Mouse (Mus musculus) neural tube, embryonic 12.5 days (tissue): ENCODE results near the gene Nol3. TPM values are rescaled to one million over a fixed set of nuclear protein-coding genes. Genes with fewer than 3 reads are reported as not detected.

Source experiments
- ATAC-seq: fragments of 200-750 bp; cut with Nextera tagmentation; 2 replicates; pipeline ENCODE4 v1.8.0; 2017; ENCODE audit warnings: low read depth, mild to moderate bottlenecking, moderate TSS enrichment, moderate library complexity; ENCODE audit not compliant: low FRiP score
- H3K27ac ChIP-seq: fragments of 300-500 bp; sonication (generic); 2 replicates; pipeline ENCODE4 v1.5.1; 2016
- H3K27me3 ChIP-seq: fragments of 300-500 bp; sonication (generic); replicated peaks from 2 replicates; pipeline ENCODE4 v1.6.1; 2016; ENCODE audit warnings: mild to moderate bottlenecking
- H3K36me3 ChIP-seq: fragments of 300-500 bp; sonication (generic); 2 replicates; pipeline ENCODE4 v1.6.1; 2016; ENCODE audit warnings: mild to moderate bottlenecking
- H3K4me1 ChIP-seq: fragments of 300-500 bp; sonication (generic); 2 replicates; pipeline ENCODE4 v1.6.1; 2016
- H3K4me2 ChIP-seq: fragments of 300-500 bp; sonication (generic); replicated peaks from 2 replicates; pipeline ENCODE4 v1.6.1; 2016; ENCODE audit warnings: mild to moderate bottlenecking
- H3K4me3 ChIP-seq: fragments of 300-500 bp; sonication (generic); 2 replicates; pipeline ENCODE4 v1.5.1; 2016
- H3K9ac ChIP-seq: fragments of 300-500 bp; sonication (generic); 2 replicates; pipeline ENCODE4 v1.6.1; 2016; ENCODE audit warnings: mild to moderate bottlenecking
- H3K9me3 ChIP-seq: fragments of 300-500 bp; sonication (generic); 2 replicates; pipeline ENCODE4 v1.6.1; 2016; ENCODE audit warnings: mild to moderate bottlenecking
- WGBS: fragments of 180-500 bp; shearing (Covaris S2); methylation state at CpG from one replicate; pipeline ENCODE4 v1.1.7; 2016; 5-methylcytosine and 5-hydroxymethylcytosine counted together
- polyA plus RNA-seq: library from polyadenylated mRNA; unstranded; fragments of >200 nt; fragmentation: Nextera tagmentation; extraction: Ambion mirVana; gene quantifications from 2 replicates; pipeline ENCODE4 v1.2.1, GENCODE M21; 2016

Gene Nol3
- polyA plus RNA-seq, 1 experiment from 2014 or later = 4.3 TPM

DNA sequence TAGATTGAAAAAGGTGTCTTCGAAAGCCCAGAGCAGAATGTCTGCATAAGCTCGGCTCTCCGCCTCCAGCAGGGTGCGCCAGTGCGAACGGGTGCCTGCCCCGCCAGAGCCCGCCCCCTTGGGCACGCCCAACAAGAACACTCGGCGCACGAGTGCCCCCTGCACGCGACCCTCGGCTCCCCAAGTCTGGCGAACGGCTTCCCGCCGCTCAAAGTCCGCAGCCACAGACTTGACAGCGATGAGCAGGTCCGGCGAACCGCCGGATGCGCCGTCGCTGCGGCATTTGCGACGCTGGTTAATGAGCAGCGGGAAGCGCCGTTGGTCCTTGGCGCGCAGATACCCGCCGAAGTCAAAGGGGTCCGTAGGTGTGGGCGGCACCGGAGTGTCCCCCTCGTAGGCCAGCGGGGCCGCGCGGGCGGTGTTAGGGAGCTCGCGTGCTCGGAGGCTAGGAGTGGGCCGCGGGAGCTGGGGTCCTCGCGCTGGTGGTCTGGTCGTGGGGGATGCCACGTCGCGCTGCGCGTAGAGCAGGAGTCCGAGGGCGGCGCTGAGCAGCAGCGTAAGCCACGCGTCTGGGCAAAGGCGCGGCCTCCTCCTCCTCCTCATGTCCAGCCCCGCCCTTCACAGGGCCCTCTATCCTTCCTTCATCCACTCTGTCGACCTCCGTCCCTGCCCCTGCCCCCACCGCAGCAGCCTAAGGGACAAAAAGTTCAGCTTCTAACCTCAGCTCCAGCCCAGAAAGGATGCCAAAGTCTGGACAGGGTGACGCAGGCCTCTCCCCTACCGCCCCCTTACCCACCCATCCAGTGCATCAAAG lies 21.6 kb upstream of the Nol3 start:
- peaks cover 45% of the 10 kb centered on the region for H3K27me3 ChIP-seq
- WGBS = under 1% methylated on average over 74 of the region's 74 CpGs
- no peak overlapping the region for H3K27ac ChIP-seq

DNA sequence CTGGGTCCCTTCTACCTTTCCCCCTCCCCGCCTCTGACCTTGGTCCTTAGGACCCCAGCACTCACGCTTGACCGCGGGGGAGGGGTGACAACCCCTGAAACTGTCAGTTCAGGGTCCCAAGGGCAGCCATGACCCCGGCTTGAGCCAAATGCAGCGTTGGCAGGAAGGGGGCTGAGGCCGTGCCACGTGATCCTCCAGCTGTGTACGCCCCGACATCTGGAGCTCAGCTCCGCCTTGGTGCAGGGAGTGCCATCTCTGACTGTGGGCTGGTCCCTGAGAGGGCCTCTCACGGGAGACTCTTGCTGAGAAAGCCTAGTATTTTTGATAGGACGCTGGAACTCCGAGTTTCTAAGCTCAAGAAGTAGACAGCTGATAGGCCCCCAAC lies 21.0 kb upstream of the Nol3 start, which contains the start of gene B3gnt9:
B3gnt9 (minus strand) TSS at position 188 of the 385 bp plus-strand sequence.
- Histone ChIP-seq H3K9me3 (no peaks in the 10 kb centered on the region), H3K9ac (peak within 1 kb of the TSS; percentile 64), H3K4me3 (peak within 1 kb of the TSS; percentile 56), H3K27me3 (peaks cover 51% of the 10 kb centered on the region), H3K4me2 (peak within 1 kb of the TSS; percentile 99), H3K27ac (no peak within 1 kb of the TSS), H3K36me3 (peaks cover 25% of the 10 kb centered on the region), H3K4me1 (peaks cover 24% of the 10 kb centered on the region)
- ATAC-seq = no peak; the same call in 1 of the 2 replicates
- WGBS = 2% methylated on average over 14 of the region's 14 CpGs

More for the DNA sequence above, 21.6 kb upstream of the Nol3 start:
- H3K36me3 ChIP-seq = peaks cover 31% of the 10 kb centered on the region
- no peaks in the 10 kb centered on the region for H3K9me3 ChIP-seq
- H3K9ac ChIP-seq = peak overlapping the region; percentile 64
- peak; percentile 75 for ATAC-seq
- H3K4me1 ChIP-seq = peaks cover 19% of the 10 kb centered on the region
- peak overlapping the region; percentile 99 for H3K4me2 ChIP-seq
- peak overlapping the region; percentile 56 for H3K4me3 ChIP-seq

DNA sequence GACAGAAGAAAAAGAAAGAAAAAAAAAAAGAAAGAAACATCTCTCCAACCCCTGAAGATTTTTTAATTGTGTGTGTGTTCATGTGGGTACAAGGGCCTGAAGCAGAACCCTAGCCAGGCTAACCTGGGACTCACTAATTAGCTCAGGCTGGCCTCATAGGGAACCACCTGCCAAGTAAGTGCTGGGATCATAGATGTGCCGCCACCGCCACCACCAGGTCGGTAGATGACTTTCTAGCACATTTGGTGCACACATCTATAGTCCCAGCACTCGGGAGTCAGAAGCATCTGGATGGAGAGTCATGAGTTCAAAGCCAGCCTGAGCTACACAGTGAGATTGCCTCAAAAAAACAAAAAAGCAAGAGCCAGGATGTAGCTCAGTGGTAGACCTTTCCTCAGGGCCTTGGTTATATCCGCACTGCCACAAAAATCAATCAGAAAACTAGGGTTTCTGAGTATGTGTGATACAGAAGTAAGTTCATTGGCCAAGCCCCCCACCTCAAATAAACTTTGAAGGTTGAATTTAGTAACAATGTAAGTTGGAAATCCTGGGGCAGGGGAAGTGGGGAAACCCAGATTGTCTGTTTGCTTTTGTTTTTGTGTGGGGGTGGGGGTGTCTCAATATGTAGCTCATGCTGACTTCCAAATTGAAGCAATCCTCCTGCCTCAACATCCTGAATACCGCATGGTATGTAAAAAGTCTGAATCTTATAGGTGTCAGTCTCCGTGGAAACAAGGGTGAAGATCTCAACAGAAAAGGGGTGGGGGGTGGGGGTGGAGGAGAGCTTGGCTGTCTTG lies 18.4 kb upstream of the Nol3 start:
- Histone ChIP-seq H3K4me1 (peaks cover 24% of the 10 kb centered on the region), H3K27ac (no peak overlapping the region), H3K27me3 (peaks cover 69% of the 10 kb centered on the region), H3K9me3 (no peaks in the 10 kb centered on the region; the same call in 1 of the 2 replicates), H3K9ac (no peak overlapping the region), H3K36me3 (no peaks in the 10 kb centered on the region), H3K4me2 (no peak overlapping the region), H3K4me3 (no peak overlapping the region)
- 66% methylated on average over 7 of the region's 7 CpGs for WGBS
- ATAC-seq = no peak

DNA sequence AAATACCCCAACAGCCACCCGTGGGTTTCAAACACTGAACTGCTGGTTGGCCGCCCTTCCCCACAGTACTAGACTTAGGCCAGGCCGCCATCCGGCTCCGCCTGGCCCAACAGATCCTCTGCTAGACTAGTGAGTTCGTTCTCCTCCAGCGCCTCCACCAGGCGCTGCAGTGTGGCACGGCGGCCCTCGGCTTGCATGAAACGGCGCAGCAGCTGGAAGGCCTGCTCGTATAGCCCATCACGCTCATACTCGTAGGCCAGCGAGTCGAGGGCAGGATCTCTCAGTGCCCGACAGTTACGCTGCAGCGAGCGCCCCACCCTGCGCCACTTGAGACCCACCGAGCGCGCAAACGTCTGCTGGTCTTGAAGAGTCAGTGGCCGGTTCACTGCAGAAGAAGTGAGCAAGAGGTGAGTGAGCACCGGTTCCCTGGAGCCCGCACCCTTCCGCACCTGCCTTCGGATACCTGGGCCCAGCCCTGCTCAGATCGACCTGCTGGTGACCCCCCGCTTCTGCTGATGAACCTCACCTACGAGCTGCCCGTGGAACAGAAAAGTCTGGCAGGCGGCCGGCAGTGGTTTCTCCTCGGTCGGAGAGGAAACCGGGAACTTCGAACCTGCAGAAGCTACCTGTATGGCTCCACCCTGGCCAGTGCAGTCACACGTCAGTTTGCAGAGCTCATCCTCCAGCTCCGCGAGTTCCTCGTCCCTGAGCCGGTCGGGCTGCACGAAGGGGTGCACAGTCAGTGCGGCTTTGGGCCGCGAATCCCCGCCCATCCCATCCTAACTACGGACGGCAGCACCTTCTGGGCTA lies 16.8 kb upstream of the Nol3 start:
- Histone ChIP-seq H3K36me3 (no peaks in the 10 kb centered on the region), H3K4me2 (peak overlapping the region; percentile 73), H3K27me3 (peaks cover 84% of the 10 kb centered on the region), H3K4me1 (peaks cover 29% of the 10 kb centered on the region), H3K9ac (peak overlapping the region; percentile 47; the same call in 1 of the 2 replicates), H3K4me3 (peak overlapping the region; percentile 33), H3K27ac (no peak overlapping the region), H3K9me3 (no peaks in the 10 kb centered on the region; the same call in 1 of the 2 replicates)
- 2% methylated on average over 55 of the region's 55 CpGs for WGBS
- peak; percentile 45 for ATAC-seq

DNA sequence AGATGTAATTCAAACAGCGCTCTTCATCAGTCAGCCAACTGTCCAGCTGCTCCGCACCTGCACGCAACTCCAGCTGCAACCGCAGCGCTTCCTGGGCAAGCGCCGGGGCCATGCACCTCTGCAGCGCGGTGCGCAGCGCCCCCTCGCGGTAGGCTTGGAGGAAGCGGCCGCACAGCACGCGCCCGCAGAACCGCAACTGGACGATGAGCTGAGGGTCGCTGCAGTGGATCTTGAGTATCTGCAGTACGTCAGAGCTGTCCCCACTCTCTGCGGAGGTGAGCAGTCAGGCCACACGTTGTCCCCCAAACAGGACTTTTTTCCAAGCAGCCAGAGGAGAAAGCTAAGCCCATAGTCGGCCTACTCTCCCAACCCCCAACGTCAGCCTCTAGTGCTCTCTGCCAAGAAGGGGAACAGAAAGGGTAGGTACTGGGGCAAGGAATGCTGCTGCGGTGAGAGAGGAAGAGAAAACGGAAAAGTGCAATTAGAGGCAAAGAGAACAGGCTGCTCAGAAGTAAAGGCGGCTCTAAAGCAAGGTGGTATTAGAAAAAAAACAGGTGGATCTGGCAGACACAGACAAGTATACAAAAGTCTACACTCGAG lies 16.1 kb upstream of the Nol3 start:
- Histone ChIP-seq H3K9me3 (no peaks in the 10 kb centered on the region; the same call in 1 of the 2 replicates), H3K4me3 (peak overlapping the region; percentile 33), H3K36me3 (no peaks in the 10 kb centered on the region), H3K4me2 (peak overlapping the region; percentile 73), H3K9ac (peak overlapping the region; percentile 47; the same call in 1 of the 2 replicates), H3K27me3 (peaks cover 88% of the 10 kb centered on the region), H3K27ac (no peak overlapping the region), H3K4me1 (peaks cover 25% of the 10 kb centered on the region)
- ATAC-seq = peak; percentile 63
- 5% methylated on average over 30 of the region's 30 CpGs for WGBS

DNA sequence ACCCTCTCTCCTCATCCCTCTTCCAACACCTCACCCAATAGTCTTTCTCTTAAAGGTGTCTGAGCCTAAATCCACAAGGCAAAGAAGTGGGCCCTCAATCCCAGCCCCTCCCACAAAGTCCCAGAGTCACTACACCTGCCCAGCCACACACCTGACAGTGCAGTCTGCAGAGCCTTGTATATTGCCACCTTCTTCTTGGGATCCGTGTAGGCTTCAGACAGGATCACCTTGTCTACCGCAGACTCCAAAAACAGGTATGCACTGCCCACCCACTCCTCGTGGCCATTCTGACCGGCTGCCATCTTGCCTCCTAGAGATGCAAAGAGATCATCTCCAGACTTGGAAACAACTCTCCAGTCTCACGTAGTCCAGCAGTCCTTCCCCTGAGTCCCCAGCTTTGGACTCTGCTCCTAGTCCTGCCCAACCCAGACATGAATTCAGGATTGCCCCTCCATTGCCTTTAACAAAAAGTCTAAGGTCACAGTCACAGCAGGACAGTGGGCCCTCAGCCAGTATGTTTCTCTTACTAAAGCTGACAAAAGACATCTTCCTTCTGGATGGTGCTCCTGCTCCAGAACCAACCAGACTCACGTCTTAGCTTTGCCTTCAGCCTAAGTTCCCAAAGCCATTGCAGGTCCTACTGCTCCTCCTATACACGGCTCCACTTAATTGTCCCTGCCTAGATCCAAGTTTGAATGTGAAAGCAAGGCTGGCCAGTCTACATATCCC lies 15.4 kb upstream of the Nol3 start:
- Histone ChIP-seq H3K36me3 (no peaks in the 10 kb centered on the region), H3K27ac (no peak overlapping the region), H3K9ac (no peak overlapping the region), H3K27me3 (peaks cover 88% of the 10 kb centered on the region), H3K4me3 (no peak overlapping the region), H3K9me3 (no peaks in the 10 kb centered on the region; the same call in 1 of the 2 replicates), H3K4me2 (no peak overlapping the region), H3K4me1 (peaks cover 20% of the 10 kb centered on the region)
- ATAC-seq = no peak
- WGBS = 63% methylated on average over 7 of the region's 7 CpGs

DNA sequence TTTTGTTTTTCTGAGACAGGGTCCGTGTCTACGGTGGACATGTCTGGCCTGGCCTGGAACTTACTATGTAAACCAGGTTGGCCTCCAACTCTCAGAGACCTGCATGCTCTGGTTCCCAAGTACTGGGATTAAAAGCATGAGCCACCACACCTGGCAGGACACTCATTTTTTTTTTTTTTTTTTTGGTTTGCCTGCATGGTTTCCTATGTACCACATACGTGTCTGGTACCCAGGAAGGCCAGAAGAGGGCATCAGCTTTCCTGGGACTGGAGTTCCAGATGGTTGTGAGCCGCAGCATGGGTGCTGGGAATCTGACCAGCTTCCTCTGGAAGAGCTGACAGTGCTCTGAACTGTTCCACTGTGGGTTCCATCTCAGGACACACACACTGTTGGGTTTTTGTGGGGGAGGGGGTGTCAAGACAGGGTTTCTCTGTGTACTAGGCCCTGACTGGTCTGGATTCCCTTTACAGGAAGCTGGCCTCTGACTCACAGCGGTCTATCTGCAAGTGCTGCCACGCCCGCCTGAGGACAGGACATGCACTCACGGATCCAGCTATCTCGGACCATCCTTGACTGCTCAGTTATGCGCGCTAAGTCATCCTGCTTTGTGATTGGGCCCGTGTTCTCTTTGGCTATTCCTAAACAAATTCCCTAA lies 14.5 kb upstream of the Nol3 start:
- WGBS = 84% methylated on average over 12 of the region's 12 CpGs
- H3K36me3 ChIP-seq = no peaks in the 10 kb centered on the region
- H3K9me3 ChIP-seq = peaks cover 2% of the 10 kb centered on the region; the same call in 1 of the 2 replicates
- H3K27me3 ChIP-seq = peaks cover 87% of the 10 kb centered on the region
- peaks cover 20% of the 10 kb centered on the region for H3K4me1 ChIP-seq
- H3K4me2 ChIP-seq = no peak overlapping the region
- ATAC-seq = no peak
- no peak overlapping the region for H3K9ac ChIP-seq
- no peak overlapping the region for H3K27ac ChIP-seq
- no peak overlapping the region for H3K4me3 ChIP-seq

DNA sequence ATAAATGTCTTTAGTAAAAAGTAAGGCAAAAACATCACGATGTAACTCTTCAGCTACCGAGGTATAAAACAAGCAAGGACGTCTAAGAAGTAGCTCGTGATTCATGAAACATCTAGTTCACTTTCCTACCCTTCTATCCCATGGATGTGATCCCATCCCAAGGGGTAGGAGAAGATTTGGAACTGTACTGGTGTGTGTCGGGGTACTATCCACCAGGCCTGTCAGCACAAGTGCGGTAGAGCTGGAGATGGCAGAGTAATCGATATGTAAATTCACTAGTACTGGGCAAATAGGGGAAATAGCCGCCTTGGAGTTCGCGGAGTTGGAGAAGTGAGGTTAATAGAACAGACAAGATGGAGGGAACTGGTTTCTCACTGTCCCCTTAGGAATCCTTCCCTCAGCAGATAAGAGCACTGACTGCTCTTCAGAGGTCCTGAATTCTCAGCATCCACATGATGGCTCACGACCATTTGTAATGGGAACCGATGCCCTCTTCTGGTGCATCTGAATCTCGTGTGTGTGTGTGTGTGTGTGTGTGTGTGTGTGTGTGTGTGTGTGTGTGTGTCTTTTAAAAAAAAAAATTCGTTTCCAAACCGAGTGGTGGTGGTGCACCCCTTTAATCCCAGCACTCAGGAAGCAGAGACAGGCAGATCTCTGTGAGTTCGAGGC lies 12.6 kb upstream of the Nol3 start:
- no peaks in the 10 kb centered on the region for H3K36me3 ChIP-seq
- peaks cover 6% of the 10 kb centered on the region; the same call in 1 of the 2 replicates for H3K9me3 ChIP-seq
- no peak overlapping the region for H3K27ac ChIP-seq
- H3K4me3 ChIP-seq = peak overlapping the region; percentile 59; the same call in 1 of the 2 replicates
- WGBS = 40% methylated on average over 16 of the region's 16 CpGs
- peaks cover 26% of the 10 kb centered on the region for H3K4me1 ChIP-seq
- H3K9ac ChIP-seq = no peak overlapping the region
- H3K27me3 ChIP-seq = peaks cover 90% of the 10 kb centered on the region
- peak overlapping the region; percentile 94 for H3K4me2 ChIP-seq
- ATAC-seq = no peak

DNA sequence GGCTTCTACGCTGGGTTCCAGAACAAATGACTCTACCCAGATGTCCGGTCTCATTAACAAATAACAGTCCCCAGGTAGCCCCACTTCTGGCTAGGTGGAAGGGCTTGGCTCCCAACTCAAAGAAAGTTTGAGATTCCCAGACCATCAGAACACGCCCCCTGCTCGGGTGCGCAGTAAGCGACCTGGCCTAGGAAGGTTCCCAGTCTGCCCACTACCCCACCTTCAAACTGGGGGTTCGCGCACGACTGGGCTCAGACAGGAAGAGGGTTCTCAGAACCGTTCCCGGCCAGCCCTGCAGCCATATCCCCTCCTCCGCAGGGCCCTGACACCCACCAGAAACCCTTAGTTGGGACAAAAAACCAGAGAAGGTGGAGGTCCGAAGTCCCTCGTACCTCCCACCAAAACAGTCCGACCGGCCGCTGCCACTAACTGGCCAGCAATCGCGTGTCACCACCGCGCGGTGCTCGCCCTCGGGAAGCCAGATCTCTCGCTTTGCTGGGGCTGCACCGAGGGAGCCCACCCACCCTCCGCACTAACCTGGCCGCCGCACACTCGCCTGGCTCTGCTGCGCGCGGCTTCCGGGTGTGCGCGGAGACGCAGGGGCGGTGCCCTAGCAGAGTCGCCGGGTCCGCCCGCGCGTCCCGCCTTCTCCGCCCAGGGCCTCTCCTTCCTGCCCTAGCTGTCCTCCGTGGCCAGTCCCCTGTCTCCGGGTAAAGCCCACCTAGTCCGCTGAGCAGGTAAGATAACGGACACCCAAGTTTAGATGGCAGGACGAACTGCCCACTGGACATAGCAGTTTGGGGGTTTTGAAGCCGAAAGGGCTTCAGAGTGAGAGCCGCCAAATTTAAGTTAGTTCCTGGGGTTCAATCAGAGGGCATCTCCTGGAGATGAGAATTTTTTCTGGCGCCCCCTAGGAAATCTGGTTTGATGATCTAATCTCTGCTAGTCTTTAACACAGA lies 11.6 kb upstream of the Nol3 start, which contains the start of the genes Tradd and Fbxl8:
Tradd (minus strand) TSS at position 586 of the 959 bp plus-strand sequence.
Fbxl8 (plus strand) TSS at position 625 of the 959 bp plus-strand sequence.
- peak within 1 kb of the TSS; percentile 59 for H3K4me3 ChIP-seq
- ATAC-seq = peak; percentile 22; the same call in 1 of the 2 replicates
- H3K36me3 ChIP-seq = no peaks in the 10 kb centered on the region
- peaks cover 28% of the 10 kb centered on the region for H3K4me1 ChIP-seq
- under 1% methylated on average over 54 of the region's 54 CpGs for WGBS
- H3K27me3 ChIP-seq = peaks cover 90% of the 10 kb centered on the region
- H3K9me3 ChIP-seq = peaks cover 6% of the 10 kb centered on the region; the same call in 1 of the 2 replicates
- peak within 1 kb of the TSS; percentile 94 for H3K4me2 ChIP-seq
- H3K9ac ChIP-seq = peak within 1 kb of the TSS; percentile 64
- H3K27ac ChIP-seq = no peak within 1 kb of the TSS
